Mouse (Mus musculus) urinary bladder, adult 18-20 months (tissue): ENCODE measurements around the gene Tdrd3.

ENCODE experiments used
- DNase-seq, 2 experiments: peaks; one replicate each; pipeline ENCODE4 v3.0.0; 2022; ENCODE audit warnings: low spot score in 2 of 2, mixed read lengths in 2 of 2

Gene Tdrd3

GRCm38 (mm10) chr14:87451645-87452443 is 35.4 kb downstream of the Tdrd3 start:
- DNase-seq = peak; percentile 10 to 34

GRCm38 (mm10) chr14:87455630-87456175 is 39.3 kb downstream of the Tdrd3 start:
- no peak for DNase-seq

GRCm38 (mm10) chr14:87459777-87460176 is 43.3 kb downstream of the Tdrd3 start:
- no peak for DNase-seq

GRCm38 (mm10) chr14:87461543-87461942 is 45.1 kb downstream of the Tdrd3 start:
- no peak for DNase-seq

GRCm38 (mm10) chr14:87463963-87464654 is 47.7 kb downstream of the Tdrd3 start:
- DNase-seq = peak; percentile 25 to 69

GRCm38 (mm10) chr14:87464655-87465054 is 48.2 kb downstream of the Tdrd3 start:
- no peak for DNase-seq

GRCm38 (mm10) chr14:87467586-87467985 is 51.1 kb downstream of the Tdrd3 start:
- DNase-seq = no peak

- DNase-seq = no peak
These were observed 55.1 kb downstream of the Tdrd3 start for GRCm38 (mm10) chr14:87471521-87471920.

- no peak for DNase-seq
These were observed 56.3 kb downstream of the Tdrd3 start for GRCm38 (mm10) chr14:87472782-87473181.

GRCm38 (mm10) chr14:87475721-87476359 is 59.4 kb downstream of the Tdrd3 start:
- DNase-seq = no peak

- DNase-seq = no peak
These were observed 62.0 kb downstream of the Tdrd3 start for GRCm38 (mm10) chr14:87478339-87478951.

GRCm38 (mm10) chr14:87485888-87486287 is 69.4 kb downstream of the Tdrd3 start:
- DNase-seq = no peak

GRCm38 (mm10) chr14:87497955-87498594 is 81.6 kb downstream of the Tdrd3 start:
- DNase-seq = no peak

GRCm38 (mm10) chr14:87505924-87506323 is 89.5 kb downstream of the Tdrd3 start:
- DNase-seq = no peak

GRCm38 (mm10) chr14:87515281-87515680 is 98.8 kb downstream of the Tdrd3 start:
- DNase-seq = no peak

GRCm38 (mm10) chr14:87517381-87517780 is 100.9 kb downstream of the Tdrd3 start:
- DNase-seq = no peak

- DNase-seq = no peak
These were observed 115.4 kb downstream of the Tdrd3 start for GRCm38 (mm10) chr14:87531847-87532246.

GRCm38 (mm10) chr14:87537127-87537819 is 120.8 kb downstream of the Tdrd3 start:
- no peak for DNase-seq

GRCm38 (mm10) chr14:87549986-87550385 is 133.5 kb downstream of the Tdrd3 start:
- DNase-seq = no peak

- DNase-seq = no peak
These were observed 135.8 kb downstream of the Tdrd3 start for GRCm38 (mm10) chr14:87552211-87552610.

GRCm38 (mm10) chr14:87563841-87564240 is 147.4 kb downstream of the Tdrd3 start:
- no peak for DNase-seq
